Mouse (Mus musculus) right cerebral cortex, postnatal 25 days (tissue): Measurements from ENCODE around the gene Adamts17.

Source experiments
- DNase-seq: peaks from one replicate; pipeline ENCODE4 v3.0.0; 2022

Gene Adamts17

DNA sequence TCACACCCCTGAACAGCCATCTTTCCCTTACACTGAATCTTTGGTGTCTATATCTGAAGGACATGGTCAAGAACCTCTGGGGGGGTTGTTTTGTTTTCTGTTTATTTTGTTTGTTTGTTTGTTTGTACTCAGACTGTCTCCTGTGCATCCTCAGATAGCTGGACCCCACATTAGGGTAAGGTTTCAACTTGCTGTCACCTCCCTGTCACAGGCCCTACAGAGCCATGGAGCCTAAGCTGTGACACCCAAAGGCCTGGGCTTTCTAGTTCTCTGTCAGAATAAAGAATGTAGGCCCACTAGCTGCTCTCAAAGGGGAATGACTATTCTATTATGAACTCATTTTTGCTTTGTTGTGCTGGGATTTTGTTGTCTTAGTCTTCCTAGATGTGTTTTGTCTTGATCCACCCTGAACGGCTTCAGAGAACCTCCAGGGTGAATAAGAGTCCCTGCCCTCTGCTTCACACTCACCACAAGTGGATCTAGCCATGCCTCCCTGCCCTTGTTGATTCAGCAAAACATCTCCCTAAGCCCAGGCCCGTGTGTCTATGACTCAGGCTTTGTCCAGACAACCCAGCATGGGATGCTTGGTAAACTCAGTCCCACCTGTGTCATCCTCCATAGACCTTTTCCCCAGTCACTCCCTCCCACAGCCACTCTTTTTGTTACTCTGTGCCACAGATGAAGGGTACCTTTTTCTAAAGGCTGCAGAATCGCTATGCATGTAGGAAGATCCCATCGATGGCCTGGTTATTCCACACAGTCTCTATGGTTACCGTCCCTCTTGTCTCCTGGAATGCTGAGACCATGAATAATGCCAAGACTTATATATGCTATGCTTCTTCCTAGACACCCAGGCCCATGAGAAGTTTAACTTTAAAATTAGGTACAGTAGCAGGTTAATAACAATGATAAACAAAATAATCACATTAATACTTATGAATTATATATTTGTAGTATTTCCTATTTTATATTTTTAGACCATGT is 197.3 kb downstream of the Adamts17 start:
- no peak for DNase-seq

DNA sequence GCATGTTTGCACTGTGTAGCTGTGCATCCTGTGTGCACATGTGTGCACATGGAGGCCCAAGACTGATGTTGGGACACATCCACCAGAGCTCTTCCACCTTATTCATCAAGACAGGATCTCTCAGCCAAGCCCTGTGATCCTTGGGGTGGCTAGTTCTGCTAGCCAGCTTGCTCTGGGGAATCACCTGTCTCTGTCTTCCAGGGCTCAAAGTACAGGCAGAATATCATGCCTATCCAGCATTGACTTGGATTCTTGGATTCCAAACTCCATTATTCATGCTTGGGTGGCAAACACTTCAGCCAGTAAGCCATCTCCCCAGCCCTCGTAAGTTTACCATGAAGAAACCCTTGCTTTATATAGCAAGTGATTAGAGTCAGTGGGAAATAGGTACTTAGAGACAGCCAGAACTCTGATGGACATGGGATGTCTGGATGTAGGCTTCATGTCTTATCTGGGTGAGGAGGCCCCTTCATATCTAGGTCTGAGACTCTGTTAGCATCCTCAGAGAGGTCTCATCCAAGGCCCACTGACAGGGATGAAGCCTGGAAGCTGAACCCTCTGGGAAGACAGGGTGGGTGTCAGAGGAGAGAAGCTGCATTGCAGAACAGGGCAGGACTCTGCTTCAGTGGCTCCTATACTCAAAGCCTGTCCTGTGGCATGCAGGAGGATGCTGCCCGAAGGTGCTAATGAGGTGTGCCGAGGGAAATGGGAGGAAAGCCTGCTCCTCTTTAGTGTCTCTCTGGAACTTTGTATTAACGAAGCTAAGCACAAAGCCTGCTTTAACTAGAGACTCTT is 198.4 kb downstream of the Adamts17 start:
- DNase-seq: no peak

DNA sequence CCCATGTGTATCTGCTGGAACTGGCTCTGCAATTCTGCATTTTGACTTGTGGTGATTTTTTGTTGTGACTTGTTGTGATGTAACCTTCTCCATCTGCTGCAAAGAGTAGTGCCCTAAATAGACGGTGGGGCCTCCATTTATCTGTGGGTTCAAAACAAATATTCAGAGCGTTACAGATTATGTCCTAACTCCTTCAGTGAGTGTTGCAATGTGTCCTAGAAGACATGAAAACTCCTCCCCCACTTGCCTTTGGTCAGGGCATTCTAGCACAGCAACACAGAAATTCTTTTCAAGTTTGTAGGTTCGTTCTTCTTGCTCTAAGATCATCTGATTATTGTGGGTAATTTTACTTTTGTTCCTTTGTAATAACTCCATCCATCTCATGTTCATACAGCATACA is 199.6 kb downstream of the Adamts17 start:
- no peak for DNase-seq

DNA sequence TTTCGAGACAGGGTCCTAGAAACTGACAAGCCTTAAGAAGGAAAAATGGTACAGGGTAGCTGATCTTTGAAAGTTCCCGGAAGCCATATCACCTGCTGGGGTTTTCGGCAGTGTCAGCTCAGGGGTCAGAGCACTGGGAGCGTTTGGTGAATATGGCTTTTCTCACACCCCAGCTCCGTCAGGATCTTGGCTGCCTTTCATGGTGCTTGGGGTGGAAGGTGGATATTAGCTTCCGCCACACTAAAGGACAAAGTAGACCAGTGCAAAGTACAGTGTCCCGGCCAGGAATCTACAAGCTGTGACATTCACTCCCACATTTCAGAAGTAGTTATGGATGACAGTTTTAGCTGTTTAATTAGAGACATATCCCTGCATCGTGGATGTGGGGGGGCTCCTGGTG is 200.3 kb downstream of the Adamts17 start:
- no peak for DNase-seq

DNA sequence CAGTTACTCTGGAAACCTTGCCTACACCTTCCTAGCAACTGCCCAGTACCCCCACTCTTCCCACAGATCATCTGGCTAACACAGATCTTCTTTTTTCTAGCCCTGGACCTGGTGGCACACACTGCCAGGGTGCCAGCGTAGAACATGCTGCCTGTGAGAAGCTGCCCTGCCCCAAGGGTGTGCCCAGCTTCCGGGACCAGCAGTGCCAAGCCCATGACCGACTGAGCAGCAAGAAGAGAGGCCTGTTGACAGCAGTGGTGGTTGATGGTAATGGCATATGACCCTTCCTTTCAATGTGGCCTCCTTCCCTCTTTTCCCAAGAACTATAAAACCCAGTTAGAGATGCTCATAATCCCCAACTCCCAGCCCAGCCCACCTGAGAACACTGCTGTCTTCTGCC is 202.2 kb downstream of the Adamts17 start:
- DNase-seq: no peak

DNA sequence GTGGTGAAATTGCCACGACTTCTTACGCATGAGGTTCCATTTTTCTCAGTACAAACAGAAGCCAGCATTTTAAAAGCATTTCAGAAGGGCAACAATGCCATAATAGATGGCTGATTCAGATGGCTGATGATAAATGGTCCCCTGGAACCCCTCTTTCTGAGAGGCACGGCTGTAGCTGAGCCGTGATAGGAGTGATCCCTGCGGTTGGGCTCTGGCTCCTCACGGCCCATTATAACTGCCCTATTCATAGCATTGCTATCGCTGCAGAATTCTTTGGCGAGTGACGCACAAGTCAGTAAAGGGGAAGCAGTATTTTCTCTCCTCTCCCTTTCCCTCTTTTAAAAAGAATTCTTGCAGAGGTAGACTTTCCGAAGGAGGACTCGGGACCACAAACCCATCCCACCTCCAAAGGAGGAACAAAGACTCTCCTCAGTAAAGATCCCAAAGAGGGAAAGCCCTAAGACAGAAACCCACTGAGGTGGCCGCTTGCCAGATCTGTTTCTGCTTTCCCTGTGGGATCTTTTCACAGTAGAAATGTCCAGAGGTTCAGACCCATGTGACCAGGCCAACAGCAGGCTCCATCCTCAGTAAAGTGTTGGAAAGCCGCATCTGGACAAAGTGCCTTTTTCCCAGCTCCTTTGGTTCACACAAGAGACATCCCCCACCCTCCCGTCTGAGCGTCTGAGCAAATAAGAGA is 204.7 kb downstream of the Adamts17 start:
- no peak for DNase-seq

DNA sequence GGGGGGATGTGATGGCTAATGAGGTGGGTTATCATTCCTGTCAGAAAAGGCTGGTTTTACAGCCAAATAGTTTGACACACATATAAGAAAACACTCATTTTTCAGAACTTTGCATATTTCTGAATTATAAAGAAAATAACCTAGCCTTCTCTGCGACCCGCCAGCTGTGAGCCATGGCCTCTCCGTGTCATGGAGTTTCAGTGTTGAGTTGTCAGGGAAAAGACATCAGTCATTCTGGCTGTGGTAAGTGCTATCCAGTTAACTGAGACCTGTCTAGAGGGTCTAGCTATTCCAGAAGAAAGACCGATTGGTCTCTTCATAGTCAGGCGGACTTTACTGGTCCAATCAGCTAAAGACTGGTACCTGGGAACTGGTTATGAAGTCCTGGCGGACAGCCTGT is 205.7 kb downstream of the Adamts17 start:
- DNase-seq: no peak

DNA sequence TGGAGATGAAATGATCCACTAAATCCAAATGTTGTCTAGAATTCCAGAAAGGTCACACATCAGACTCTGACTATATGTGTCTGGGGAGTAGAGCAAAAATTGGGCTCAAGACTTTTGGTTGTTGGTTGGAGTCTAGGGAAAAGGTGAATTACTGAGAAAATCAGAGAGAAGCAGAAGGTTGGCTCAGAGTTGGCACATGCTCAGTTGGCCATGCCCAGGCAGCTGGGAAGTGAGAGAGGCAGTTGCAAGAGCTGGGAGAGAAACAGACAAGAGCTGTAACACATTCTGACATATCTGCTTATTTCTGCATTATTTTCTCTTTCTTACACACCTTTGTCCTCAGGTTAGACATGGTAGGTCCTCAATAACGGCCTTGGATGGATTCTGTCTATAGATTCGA is 209.7 kb downstream of the Adamts17 start:
- no peak for DNase-seq

DNA sequence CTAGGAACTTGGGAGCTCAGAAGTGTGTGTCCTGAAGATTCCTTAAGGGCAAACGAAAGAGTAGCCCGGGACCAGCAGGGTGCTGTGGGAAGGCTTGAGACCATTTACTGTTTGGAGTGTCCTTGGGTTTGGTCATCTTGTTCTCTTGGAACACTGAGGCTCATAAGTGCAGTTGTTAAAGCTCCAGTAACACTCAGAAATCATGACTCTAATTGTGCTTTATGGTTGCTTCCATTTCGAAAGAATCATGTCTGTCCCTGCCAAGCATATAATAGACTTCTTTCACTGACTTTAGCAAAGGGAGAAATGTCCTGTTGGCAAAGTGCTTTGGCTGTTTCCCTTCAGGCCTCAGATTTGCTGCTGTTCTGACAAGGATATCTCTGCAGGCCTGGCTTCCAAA is 210.9 kb downstream of the Adamts17 start:
- DNase-seq: no peak

DNA sequence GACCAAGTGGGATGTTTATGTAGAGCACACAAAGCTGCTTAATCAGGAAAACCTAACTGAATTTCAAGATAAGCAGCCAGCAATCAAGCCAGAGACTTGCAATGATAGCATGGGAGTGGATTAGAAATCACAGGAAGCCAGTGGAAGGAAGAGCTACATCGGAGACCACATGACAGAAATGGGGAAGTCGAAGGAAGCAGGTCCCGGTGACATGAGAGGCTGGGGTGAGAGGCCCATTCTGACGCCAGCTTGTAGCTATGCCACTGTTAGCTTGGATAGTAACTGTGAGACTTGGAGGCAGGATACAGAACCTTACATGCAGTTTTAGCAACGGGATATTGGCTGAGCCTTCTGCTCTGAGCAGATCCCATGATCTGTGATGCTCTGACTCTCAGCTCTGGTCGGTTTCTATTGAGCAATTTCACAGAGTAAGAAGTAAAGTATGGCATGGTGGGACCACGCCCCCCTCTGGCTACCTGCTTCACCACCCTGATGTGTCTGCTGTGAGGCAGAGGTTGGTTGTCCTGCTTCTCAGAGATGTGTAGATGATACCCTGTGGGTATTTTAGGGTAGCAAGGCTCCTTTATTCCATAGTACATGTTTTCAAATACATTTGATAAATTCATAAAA is 211.7 kb downstream of the Adamts17 start:
- no peak for DNase-seq

DNA sequence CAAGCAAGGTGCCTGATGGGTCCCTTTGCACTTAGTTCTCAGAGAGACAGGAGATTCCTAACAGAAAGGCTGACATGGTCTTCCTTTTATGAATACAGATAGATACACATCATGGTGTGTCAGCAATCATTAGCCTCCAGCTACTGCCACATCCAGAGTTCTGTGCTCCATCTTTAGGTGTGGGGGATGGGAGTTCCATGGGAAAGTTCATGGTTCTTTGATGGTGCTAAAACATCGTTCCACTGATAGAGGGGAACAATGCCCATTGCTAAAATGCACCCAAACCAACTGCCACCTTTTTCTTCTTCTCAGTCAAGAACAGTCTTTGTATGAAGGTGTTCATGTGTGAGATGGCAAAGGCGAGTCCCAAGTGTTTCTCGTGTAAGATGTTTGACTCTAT is 215.3 kb downstream of the Adamts17 start:
- no peak for DNase-seq

DNA sequence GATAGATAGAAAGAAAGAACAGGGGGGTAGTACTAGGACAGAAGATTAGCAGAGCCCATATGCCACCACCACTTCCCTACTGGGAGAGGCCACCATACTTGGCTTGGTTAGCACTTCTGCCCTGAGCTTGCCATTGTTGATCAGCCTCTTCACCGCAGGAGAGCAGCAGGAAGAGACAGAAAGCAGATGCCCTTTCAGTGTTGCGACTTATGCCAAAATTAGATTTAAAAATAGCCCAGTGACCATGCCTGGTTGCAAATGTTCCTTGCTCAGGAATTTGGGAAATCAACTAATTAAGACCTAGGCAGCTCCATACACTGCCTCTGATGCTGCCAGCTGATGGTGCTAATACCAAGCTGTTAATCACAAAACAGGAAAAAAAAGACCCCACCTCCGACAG is 216.0 kb downstream of the Adamts17 start:
- no peak for DNase-seq

DNA sequence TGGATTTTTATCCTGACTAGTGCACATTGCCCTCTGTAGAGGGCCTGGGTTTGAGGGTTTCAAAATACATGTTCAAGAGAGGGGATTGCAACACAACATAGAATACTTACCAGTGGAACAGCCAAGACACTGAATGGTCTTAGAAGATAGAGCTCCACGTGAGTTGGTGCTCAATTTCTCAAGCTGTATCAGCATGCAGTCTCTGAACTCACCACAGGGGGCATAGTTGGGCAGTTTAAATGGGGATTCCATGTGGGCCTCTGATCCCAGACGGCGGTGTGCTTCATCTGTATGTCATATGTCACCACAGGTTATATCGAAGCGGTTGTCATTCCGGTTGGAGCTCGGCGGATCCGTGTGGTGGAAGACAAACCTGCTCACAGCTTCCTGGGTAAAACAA is 222.2 kb downstream of the Adamts17 start:
- DNase-seq: no peak

DNA sequence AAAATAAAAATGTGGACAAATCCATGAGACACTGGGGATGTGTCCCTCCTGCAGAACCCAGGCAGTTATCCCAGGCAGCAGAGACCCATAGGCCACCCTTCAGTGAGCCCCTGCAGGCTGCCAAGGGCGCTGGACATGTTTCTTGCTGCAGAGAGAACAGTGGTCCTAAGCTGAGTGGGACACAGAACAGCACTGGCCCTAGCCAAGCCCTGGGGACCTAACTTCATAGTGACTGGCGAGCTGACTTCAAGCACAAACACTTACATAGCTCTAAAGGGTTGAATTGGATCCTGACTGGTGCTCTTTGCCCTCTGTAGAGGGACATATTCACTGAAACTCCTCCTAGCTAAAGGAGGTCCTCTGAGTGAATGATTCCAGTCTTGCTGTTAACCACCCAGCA is 223.0 kb downstream of the Adamts17 start:
- no peak for DNase-seq

DNA sequence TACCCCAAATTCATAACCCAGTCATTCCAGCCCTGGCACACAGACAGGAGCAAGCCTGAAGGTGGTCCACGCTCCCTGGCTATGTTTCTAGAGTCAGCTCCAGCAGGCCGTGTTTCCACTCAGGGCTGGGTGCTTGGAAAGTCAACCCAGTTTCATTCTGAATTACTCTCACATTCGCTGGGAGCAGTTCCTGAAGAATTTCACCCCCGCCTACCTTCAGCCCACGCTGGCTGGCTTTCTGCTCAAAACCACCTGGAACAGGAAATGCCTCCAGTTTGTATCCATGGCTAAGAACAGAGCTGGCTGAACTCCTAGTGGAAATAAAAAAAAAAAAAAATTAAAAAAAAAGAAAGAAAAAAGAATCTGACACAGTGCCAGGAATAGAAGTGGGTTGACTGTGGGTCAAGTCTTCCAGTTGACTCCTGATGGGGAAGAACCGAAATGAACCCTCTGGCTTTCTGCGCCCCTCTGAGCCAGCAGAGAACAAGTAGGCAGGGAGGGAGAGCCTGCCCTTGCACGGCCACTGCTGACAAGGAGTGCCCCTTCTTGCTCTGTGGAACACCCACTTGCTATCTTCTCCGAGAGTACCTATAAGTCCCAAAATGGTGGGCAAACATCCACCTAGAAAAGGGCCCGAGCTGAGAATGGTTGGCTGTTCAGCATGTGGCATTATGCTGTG is 225.2 kb downstream of the Adamts17 start:
- DNase-seq: peak; percentile 74

DNA sequence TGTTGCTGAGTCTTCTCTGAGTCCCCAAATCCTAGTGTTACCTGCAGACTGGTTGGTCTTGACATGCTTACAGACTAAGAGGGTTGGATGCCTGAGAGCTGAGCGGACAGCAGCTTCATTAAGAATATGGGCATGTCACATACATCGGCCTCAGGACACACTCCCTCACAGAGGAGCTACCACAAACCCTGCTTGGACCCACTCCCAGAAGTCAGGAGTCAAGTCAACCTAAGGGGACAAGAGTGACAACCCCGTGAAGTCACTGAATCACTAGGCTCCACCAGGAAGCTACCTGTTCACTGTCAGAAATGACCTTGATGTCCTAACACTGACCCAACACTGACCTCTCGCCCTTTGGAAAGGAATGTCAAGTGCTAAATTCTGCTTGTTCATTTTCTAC is 226.1 kb downstream of the Adamts17 start:
- DNase-seq: no peak

DNA sequence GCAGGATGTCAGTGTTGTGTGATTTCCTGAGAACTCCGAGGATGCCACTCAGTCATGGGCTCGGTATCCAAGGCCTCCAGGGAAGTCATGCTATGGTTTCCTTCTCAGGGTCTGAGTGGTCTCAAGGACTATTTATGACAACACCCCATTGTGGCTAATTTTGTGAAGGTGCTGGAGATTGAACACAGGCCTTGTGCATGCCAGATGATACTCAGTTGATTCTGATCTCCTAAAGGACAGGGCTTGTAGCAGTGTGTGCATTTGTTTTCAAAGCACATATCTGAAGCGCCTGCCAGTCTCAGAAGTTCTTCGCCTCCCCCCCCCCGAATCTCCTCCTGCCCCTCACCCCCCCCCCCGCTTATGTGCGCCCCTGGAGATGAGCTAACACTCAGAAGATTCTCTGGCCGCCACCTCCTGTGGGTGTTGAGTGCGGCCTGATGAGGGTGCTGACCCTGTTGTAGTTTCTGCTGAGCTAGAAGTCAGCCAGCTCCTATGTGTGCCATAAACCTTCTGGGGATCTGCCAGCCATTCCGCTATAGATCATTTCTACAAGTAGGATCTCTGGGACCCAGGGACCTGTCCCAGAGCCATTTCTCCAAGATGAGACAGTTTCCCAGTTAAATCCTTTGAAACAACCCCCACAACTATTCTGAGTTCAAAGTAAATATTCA is 232.6 kb downstream of the Adamts17 start:
- no peak for DNase-seq

DNA sequence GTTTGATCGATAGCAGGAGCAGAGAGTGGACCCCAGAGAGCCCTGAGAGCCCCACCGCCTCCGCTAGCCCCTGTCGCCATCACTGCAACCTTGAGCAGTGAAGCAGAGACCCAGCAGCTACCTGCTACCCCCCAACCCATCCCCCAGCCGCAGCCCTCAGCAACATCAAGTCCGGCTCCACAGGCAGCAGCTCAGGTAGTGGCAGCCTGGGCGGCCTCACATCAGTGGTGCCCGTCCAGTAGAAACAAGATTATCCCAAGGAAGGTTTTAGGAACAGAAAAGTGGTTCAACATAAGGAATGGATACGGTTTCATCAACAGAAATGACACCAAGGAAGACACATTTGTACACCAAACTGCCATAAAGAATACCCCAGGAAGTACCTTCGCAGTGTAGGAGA is 243.2 kb downstream of the Adamts17 start:
- DNase-seq: no peak

DNA sequence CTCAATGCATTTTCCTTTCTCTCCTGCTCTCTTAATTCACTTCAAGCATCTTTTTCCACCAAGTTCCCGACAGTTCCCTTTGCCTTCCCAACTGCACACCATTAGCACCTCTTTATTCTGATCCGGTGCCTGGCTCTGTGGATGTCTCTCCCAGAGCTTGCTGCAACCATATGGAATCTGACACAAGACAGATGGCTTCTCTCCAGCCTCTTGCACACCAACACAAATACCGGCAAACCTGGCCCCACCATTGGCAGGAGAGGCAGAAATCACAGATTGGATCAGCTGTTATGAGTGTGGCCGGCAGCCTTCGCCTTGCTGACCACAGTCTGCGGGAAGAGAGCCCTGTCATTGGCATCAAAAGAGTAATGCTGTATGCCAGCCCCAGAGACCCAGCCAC is 248.2 kb downstream of the Adamts17 start:
- peak; percentile 19 for DNase-seq

DNA sequence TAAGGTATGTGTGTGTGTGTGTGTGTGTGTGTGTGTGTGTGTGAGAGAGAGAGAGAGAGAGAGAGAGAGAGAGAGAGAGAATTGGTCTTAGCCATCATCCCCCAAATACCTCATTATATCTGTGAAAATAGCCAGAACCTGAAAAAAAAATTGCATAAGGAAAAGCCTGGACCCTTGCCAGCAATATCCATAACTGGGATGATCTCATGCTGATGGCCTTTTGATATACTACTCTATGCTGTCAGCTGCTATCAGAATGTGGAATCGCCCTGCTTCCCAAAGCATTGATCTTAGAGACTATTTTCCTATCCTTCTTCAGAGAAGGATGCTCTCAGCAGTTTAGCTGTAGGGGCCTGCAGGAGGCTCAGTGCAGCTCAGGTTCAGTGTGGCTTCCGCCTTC is 257.6 kb downstream of the Adamts17 start:
- no peak for DNase-seq

DNA sequence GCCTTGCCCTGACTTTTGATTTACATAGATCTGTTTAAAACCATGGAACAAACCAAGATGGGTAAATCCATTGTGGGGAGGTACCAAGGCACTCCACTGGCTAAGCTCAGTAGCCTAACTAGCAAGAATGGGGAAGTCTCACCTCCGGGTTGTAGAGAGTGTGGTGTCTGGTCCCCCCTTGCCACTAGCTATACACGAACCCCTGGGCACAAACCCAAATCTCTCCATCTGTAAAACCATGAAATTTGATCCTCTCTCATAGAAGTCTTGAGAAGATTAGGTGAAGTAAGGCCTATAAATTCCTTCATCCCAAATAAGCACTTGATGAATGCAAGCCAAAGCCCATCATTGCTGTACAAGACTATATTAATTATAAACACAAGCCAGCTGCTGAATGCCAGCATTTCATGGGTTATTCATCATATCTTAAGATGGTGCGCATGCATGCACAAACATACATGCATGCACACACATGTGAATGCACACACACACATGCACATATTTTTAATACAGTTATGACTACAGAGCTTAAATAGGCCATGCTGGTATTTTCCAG is 262.0 kb downstream of the Adamts17 start:
- DNase-seq: no peak
